In the genomic region with DNA sequence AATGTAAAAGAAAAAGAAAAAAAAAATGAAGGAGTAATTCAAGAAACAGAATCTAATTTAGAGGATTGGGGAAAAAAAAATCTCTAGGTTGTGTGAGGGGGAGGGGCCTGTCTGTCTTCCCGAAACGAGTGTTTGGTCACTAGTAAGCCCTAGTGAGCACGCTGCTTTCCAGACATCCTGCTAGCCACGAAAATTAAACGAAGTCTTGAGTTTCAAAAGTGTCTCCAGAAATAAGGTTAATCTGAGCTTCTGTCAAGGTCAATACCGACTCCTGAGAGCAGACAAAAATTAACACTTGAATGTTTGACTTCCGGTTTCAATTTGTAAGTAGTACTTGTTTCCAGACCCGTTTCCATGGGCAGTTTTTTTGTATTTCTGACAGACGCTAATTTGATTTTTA, we compare ENCODE assay signal across 8 mouse cellular contexts. TPM values are rescaled to one million over a fixed set of nuclear protein-coding genes. Genes with fewer than 3 reads are reported as not detected.
DNase-seq lines count a peak whose midpoint lies in the region; ATAC-seq and TF ChIP-seq lines count a peak whose summit lies in the region.

No protein-coding gene starts in this region.

- peak overlapping the region; percentile 72 for H3K9ac ChIP-seq in heart, embryonic 16.5 days (ENCODE audit: low read length)
- H3K9ac ChIP-seq in stomach, postnatal 0 days (ENCODE audit: low read length) = peak overlapping the region; percentile 85; the same call in 1 of the 2 replicates

- peak; percentile 31 to 36 for DNase-seq in cerebellum, adult 18-20 months
- no peak for DNase-seq in cerebellum, postnatal 4 days (ENCODE audit: low spot score in 2 of 2)
- peak; percentile 49 for DNase-seq in embryo, embryonic 10 days (ENCODE audit: low spot score)
- peak; percentile 56 for DNase-seq in kidney, postnatal 10 days
- peak; percentile 27 for DNase-seq in mesoderm, embryonic 11.5 days (ENCODE audit: low read depth, low spot score)
- DNase-seq in stomach, postnatal 0 days (ENCODE audit: low spot score) = peak; percentile 41

- peak; percentile 13 for ATAC-seq in CD4-positive, CD25-positive, alpha-beta regulatory T cell, adult 4 months
- ATAC-seq in heart, embryonic 16.5 days (replicated peaks; ENCODE audit: extremely low read depth, insufficient read depth, low FRiP score) = no peak
- ATAC-seq in stomach, postnatal 0 days (ENCODE audit: low FRiP score, low TSS enrichment) = no peak

- WGBS in heart, embryonic 16.5 days = 4% methylated on average over 9 of the region's 9 CpGs
- 1% methylated on average over 9 of the region's 9 CpGs for WGBS in stomach, postnatal 0 days

- no peak for TF ChIP-seq EP300 in stomach, postnatal 0 days (optimal IDR thresholded peaks at IDR 0.05)

- 0 out of 2 replicates have a peak, but pooled peaks cover 5% of the 10 kb centered on the region for H3K4me1 ChIP-seq in heart, embryonic 16.5 days (ENCODE audit: control insufficient read depth, insufficient read depth, low read length)
- peaks cover 5% of the 10 kb centered on the region; the same call in 1 of the 2 replicates for H3K4me1 ChIP-seq in stomach, postnatal 0 days (replicated peaks; ENCODE audit: control insufficient read depth, insufficient read depth)

- H3K4me2 ChIP-seq in heart, embryonic 16.5 days (ENCODE audit: low read depth, low read length) = peak overlapping the region; percentile 67
- H3K4me2 ChIP-seq in stomach, postnatal 0 days (replicated peaks; ENCODE audit: low read depth) = peak overlapping the region; percentile 97

- no peaks in the 10 kb centered on the region for H3K36me3 ChIP-seq in heart, embryonic 16.5 days (ENCODE audit: control insufficient read depth, insufficient read depth)
- no peaks in the 10 kb centered on the region for H3K36me3 ChIP-seq in stomach, postnatal 0 days (ENCODE audit: control insufficient read depth, insufficient read depth, low read length)

- no peaks in the 10 kb centered on the region for H3K27me3 ChIP-seq in heart, embryonic 16.5 days (ENCODE audit: control insufficient read depth, insufficient read depth, low read length)
- H3K27me3 ChIP-seq in stomach, postnatal 0 days (ENCODE audit: control insufficient read depth, insufficient read depth, low read length) = no peaks in the 10 kb centered on the region

- peak overlapping the region; percentile 63 for H3K4me3 ChIP-seq in heart, embryonic 16.5 days (ENCODE audit: low read length)
- peak overlapping the region; percentile 76 for H3K4me3 ChIP-seq in stomach, postnatal 0 days (ENCODE audit: low read depth, low read length)

- H3K9me3 ChIP-seq in heart, embryonic 16.5 days (replicated peaks; ENCODE audit: control insufficient read depth, low read length) = no peaks in the 10 kb centered on the region
- H3K9me3 ChIP-seq in stomach, postnatal 0 days (ENCODE audit: control insufficient read depth, low read length) = no peaks in the 10 kb centered on the region

- TF ChIP-seq CTCF in stomach, postnatal 0 days (IDR thresholded peaks at IDR 0.05; ENCODE audit: low read depth) = no peak

- H3K27ac ChIP-seq in heart, embryonic 16.5 days (ENCODE audit: low read length) = no peak overlapping the region
- H3K27ac ChIP-seq in stomach, postnatal 0 days (replicated peaks) = peak overlapping the region; percentile 90; the same call in 1 of the 2 replicates

RNA-seq across cellular contexts. Expression of a gene that starts 1.1 kb away (rescaled TPM):
- 100 to 1,000 TPM in 1 of 2 experiments, 10 to 100 TPM in 1; 87.6 to 100 TPM for polyA plus RNA-seq in CD4-positive, CD25-positive, alpha-beta regulatory T cell, adult 4 months (2017; shearing (Covaris generic))
- 10.0 and 10.6 TPM in 2 replicates for polyA plus RNA-seq in heart, embryonic 16.5 days (2015; fragmentation: Nextera tagmentation; extraction: Ambion mirVana)
- 13.0 and 13.1 TPM in 2 replicates for polyA plus RNA-seq in stomach, postnatal 0 days (2015; fragmentation: Nextera tagmentation; extraction: Ambion mirVana)

RNA-seq across cellular contexts. Expression of a gene that starts 27.3 kb away (rescaled TPM):
- polyA plus RNA-seq in CD4-positive, CD25-positive, alpha-beta regulatory T cell, adult 4 months (2017; shearing (Covaris generic)) = not detected
- 0.09 and 0.79 TPM in 2 replicates for polyA plus RNA-seq in heart, embryonic 16.5 days (2015; fragmentation: Nextera tagmentation; extraction: Ambion mirVana)
- 16.3 and 17.4 TPM in 2 replicates for polyA plus RNA-seq in stomach, postnatal 0 days (2015; fragmentation: Nextera tagmentation; extraction: Ambion mirVana)

Comparison
In these comparisons a context has a peak if more than half of its experiments do, and no peak if none do; other contexts are left out.
1. DNase-seq: peak in cerebellum, adult 18-20 months (2 of 2), embryo, embryonic 10 days (single experiment), kidney, postnatal 10 days (single experiment), mesoderm, embryonic 11.5 days (single experiment) and stomach, postnatal 0 days (single experiment); none in cerebellum, postnatal 4 days (0 of 2).